In genomic region chr7:75872255-75872654, GRCm38 (mm10) we compare ENCODE assay signal across 13 mouse cellular contexts. TPM values are rescaled to one million over a fixed set of nuclear protein-coding genes. Genes with fewer than 3 reads are reported as not detected.
A peak's percentile ranks its signal among the peaks of the same experiment; 100 is the strongest.
DNase-seq lines count a peak whose midpoint lies in the region; ATAC-seq and TF ChIP-seq lines count a peak whose summit lies in the region.
"Had no signal": no experiment of that assay in that cellular context is flagged by ENCODE, and none has a peak within 500 bp of the region (broad histone marks: within the 10 kb centered on the region; RNA-seq: fewer than 3 reads in every experiment).

No protein-coding gene starts in this region.

- H3K36me3 ChIP-seq in forebrain, postnatal 0 days (ENCODE audit: insufficient read depth), result peaks cover 22% of the 10 kb centered on the region
- H3K36me3 ChIP-seq in forebrain, embryonic 10.5 days (replicated peaks), result peaks cover 78% of the 10 kb centered on the region
- peaks cover 4% of the 10 kb centered on the region for H3K36me3 ChIP-seq in midbrain, postnatal 0 days (ENCODE audit: insufficient read depth, low read length)
- H3K36me3 ChIP-seq in midbrain, embryonic 14.5 days (ENCODE audit: control insufficient read depth, insufficient read depth, low read length), result peaks cover 36% of the 10 kb centered on the region

- no peak for TF ChIP-seq CTCF in forebrain, postnatal 0 days (IDR thresholded peaks at IDR 0.05; ENCODE audit: low read depth)
- TF ChIP-seq CTCF in midbrain, postnatal 0 days (IDR thresholded peaks at IDR 0.05), result 0 out of 2 replicates have a peak, but pooled peaks have one; percentile 2

- H3K27me3 ChIP-seq in forebrain, postnatal 0 days (ENCODE audit: insufficient read depth, low read length), result no peaks in the 10 kb centered on the region
- no peaks in the 10 kb centered on the region for H3K27me3 ChIP-seq in forebrain, embryonic 10.5 days (ENCODE audit: poor library complexity, severe bottlenecking)
- H3K27me3 ChIP-seq in midbrain, postnatal 0 days (ENCODE audit: insufficient read depth, low read length), result no peaks in the 10 kb centered on the region
- H3K27me3 ChIP-seq in midbrain, embryonic 14.5 days (ENCODE audit: control insufficient read depth, insufficient read depth, low read length), result no peaks in the 10 kb centered on the region
- H3K27me3 ChIP-seq: heart, embryonic 12.5 days; liver, embryonic 13.5 days had no signal

- no peaks in the 10 kb centered on the region for H3K4me1 ChIP-seq in forebrain, postnatal 0 days (ENCODE audit: insufficient read depth)
- H3K4me1 ChIP-seq in forebrain, embryonic 10.5 days, result peaks cover 11% of the 10 kb centered on the region; the same call in 1 of the 2 replicates
- no peaks in the 10 kb centered on the region for H3K4me1 ChIP-seq in midbrain, postnatal 0 days (ENCODE audit: insufficient read depth, low read length)
- H3K4me1 ChIP-seq in midbrain, embryonic 14.5 days (ENCODE audit: control insufficient read depth, insufficient read depth, low read length), result no peaks in the 10 kb centered on the region

- no peak overlapping the region for H3K9ac ChIP-seq in forebrain, postnatal 0 days
- H3K9ac ChIP-seq in midbrain, postnatal 0 days (replicated peaks; ENCODE audit: low read length, poor library complexity, severe bottlenecking), result no peak overlapping the region
- no peak overlapping the region for H3K9ac ChIP-seq in midbrain, embryonic 14.5 days (replicated peaks; ENCODE audit: low read length)
- H3K9ac ChIP-seq: heart, embryonic 12.5 days; liver, embryonic 13.5 days had no signal

- H3K27ac ChIP-seq in forebrain, postnatal 0 days (ENCODE audit: low read depth, low read length), result no peak overlapping the region
- no peak overlapping the region for H3K27ac ChIP-seq in forebrain, embryonic 10.5 days
- H3K27ac ChIP-seq in midbrain, postnatal 0 days (ENCODE audit: low read depth, low read length), result no peak overlapping the region
- no peak overlapping the region for H3K27ac ChIP-seq in midbrain, embryonic 14.5 days (replicated peaks; ENCODE audit: low read depth, low read length)
- H3K27ac ChIP-seq: liver, embryonic 13.5 days had no signal

- DNase-seq in forebrain, postnatal 0 days, result no peak
- DNase-seq in forebrain, embryonic 10.5 days (ENCODE audit: extremely low spot score, low spot score), result no peak
- peak; percentile 26 for DNase-seq in midbrain, postnatal 0 days (ENCODE audit: low spot score)
- DNase-seq in midbrain, embryonic 14.5 days, result no peak
- no peak for DNase-seq in kidney, postnatal 4 days
- no peak for DNase-seq in gastrocnemius, adult 18-20 months (ENCODE audit: low spot score)
- DNase-seq: gastrocnemius, postnatal 36 days; kidney, adult 8-10 months; liver, embryonic 13.5 days; right cerebral cortex, postnatal 14 days had no signal

- no peaks in the 10 kb centered on the region for H3K9me3 ChIP-seq in forebrain, postnatal 0 days (ENCODE audit: low read length)
- no peaks in the 10 kb centered on the region for H3K9me3 ChIP-seq in forebrain, embryonic 10.5 days
- H3K9me3 ChIP-seq in midbrain, postnatal 0 days (ENCODE audit: low read length), result no peaks in the 10 kb centered on the region
- H3K9me3 ChIP-seq in midbrain, embryonic 14.5 days (ENCODE audit: control insufficient read depth, low read length), result no peaks in the 10 kb centered on the region
- H3K9me3 ChIP-seq: heart, embryonic 12.5 days; liver, embryonic 13.5 days had no signal

- H3K4me2 ChIP-seq in forebrain, postnatal 0 days (ENCODE audit: low read depth), result no peak overlapping the region
- no peak overlapping the region for H3K4me2 ChIP-seq in midbrain, postnatal 0 days (ENCODE audit: low read depth, low read length, poor library complexity, severe bottlenecking)
- H3K4me2 ChIP-seq in midbrain, embryonic 14.5 days (ENCODE audit: low read length), result no peak overlapping the region
- H3K4me2 ChIP-seq: heart, embryonic 12.5 days; liver, embryonic 13.5 days had no signal

- 79% methylated on average over 5 of the region's 5 CpGs for WGBS in forebrain, postnatal 0 days
- 85% methylated on average over 5 of the region's 5 CpGs for WGBS in forebrain, embryonic 10.5 days
- 78% methylated on average over 5 of the region's 5 CpGs for WGBS in midbrain, postnatal 0 days
- 85% methylated on average over 5 of the region's 5 CpGs for WGBS in midbrain, embryonic 14.5 days

- ATAC-seq in forebrain, postnatal 0 days, result peak; percentile 40; the same call in 1 of the 2 replicates
- no peak for ATAC-seq in midbrain, postnatal 0 days (ENCODE audit: low FRiP score)
- no peak for ATAC-seq in midbrain, embryonic 14.5 days (ENCODE audit: low FRiP score, low TSS enrichment)
- peak; percentile 80 for ATAC-seq in granulocyte monocyte progenitor cell, adult 5-6 weeks (replicated peaks; ENCODE audit: poor library complexity, severe bottlenecking)
- ATAC-seq: activated CD4-positive, CD25-positive, alpha-beta regulatory T cell, adult 4 months had no signal

- H3K4me3 ChIP-seq in forebrain, postnatal 0 days (ENCODE audit: low read depth, low read length), result no peak overlapping the region
- H3K4me3 ChIP-seq in forebrain, embryonic 10.5 days, result no peak overlapping the region
- H3K4me3 ChIP-seq in midbrain, postnatal 0 days (ENCODE audit: low read depth, low read length), result no peak overlapping the region
- H3K4me3 ChIP-seq in midbrain, embryonic 14.5 days (replicated peaks; ENCODE audit: low read depth, low read length), result no peak overlapping the region
- H3K4me3 ChIP-seq: heart, embryonic 12.5 days; liver, embryonic 13.5 days had no signal

RNA-seq across cellular contexts. Expression of gene Klhl25, which starts 24.1 kb away (rescaled TPM):
- total RNA-seq in forebrain, postnatal 0 days (2014; rRNA removed), result 37.0 and 41.2 TPM in 2 replicates
- 16.6 and 18.5 TPM in 2 replicates for polyA plus RNA-seq in forebrain, postnatal 0 days (2015; fragmentation: Nextera tagmentation; extraction: Ambion mirVana)
- 24.2 and 25.2 TPM in 2 replicates for polyA plus RNA-seq in forebrain, embryonic 10.5 days (2016; fragmentation: Nextera tagmentation; extraction: Ambion mirVana)
- total RNA-seq in midbrain, postnatal 0 days (2014; rRNA removed), result 34.2 and 35.3 TPM in 2 replicates
- 12.6 and 13.9 TPM in 2 replicates for polyA plus RNA-seq in midbrain, postnatal 0 days (2015; fragmentation: Nextera tagmentation; extraction: Ambion mirVana)
- 23.4 and 25.0 TPM in 2 replicates for polyA plus RNA-seq in midbrain, embryonic 14.5 days (2014; fragmentation: Nextera tagmentation; extraction: Ambion mirVana)
- 5.8 and 11.2 TPM in 2 replicates for total RNA-seq in granulocyte monocyte progenitor cell, adult 5-6 weeks (2014; fragmentation: Nextera tagmentation)
- total RNA-seq in granulocyte monocyte progenitor cell, adult 5-6 weeks (2017), result 7.7 and 10.4 TPM in 2 replicates
- total RNA-seq in gastrocnemius, adult 18-20 months (2021), result 1 to 10 TPM; 2.6 to 3.2 TPM

Comparison
In these comparisons a context has a peak if more than half of its experiments do, and no peak if none do; other contexts are left out.
1. ATAC-seq: peak in forebrain, postnatal 0 days (single experiment) and granulocyte monocyte progenitor cell, adult 5-6 weeks (single experiment); none in midbrain, postnatal 0 days (single experiment) and midbrain, embryonic 14.5 days (single experiment).